Mouse (Mus musculus): ENCODE measurements around the gene Stx3. TPM values are rescaled to one million over a fixed set of nuclear protein-coding genes. Genes with fewer than 3 reads are reported as not detected.

The Stx3 gene
- polyA plus RNA-seq, 1 experiment from 2014 or later = 11.4 TPM

DNA sequence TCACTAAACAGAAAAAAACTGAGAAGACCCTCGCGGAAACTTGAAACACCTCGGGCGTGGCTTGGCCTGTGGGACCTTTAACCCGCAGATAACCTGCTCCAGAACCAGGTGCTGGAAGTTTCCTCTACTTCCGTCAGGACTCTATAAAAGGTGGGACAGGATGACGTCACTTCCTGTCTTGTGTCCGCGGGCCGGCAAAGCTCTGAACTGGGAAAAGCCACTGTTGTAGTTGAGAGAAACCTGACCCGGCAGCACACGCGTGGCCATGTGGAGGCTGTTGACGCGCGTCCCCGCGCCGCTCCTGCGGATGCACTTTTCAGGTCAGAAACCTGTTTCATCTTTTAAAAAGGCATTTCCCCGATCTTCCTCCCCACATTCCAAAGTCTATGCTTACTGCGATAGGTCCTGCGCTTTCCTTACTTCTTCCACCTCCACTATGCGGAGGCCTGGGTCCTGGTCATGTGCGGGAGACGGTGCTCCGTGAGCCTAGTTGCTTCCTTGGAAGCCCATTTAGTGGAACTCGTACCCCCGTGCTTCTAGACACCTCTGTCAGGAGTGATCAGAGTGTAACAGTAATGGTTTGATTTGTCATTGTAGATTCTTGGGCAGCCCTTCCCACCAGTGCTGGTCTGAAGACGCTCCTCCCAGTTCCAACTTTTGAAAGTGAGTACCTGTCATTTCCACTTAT is 48.9 kb downstream of the Stx3 start, which contains the start of gene Mrpl16:
Mrpl16 (plus strand) TSS at position 187 of the 688 bp plus-strand sequence.
- ATAC-seq (replicated peaks; ENCODE audit: low FRiP score) (peak; percentile 93), DNase-seq (ENCODE audit: low spot score) (peak; percentile 88)
- Histone ChIP-seq H3K4me1 (replicated peaks; ENCODE audit: control insufficient read depth, insufficient read depth, low read length) (0 out of 2 replicates have a peak, but pooled peaks cover 1% of the 10 kb centered on the region), H3K36me3 (ENCODE audit: control insufficient read depth, insufficient read depth, low read length) (no peaks in the 10 kb centered on the region; the same call in 1 of the 2 replicates), H3K4me2 (ENCODE audit: low read depth, low read length, severe bottlenecking) (peak within 1 kb of the TSS; percentile 62), H3K27me3 (ENCODE audit: control insufficient read depth, insufficient read depth, low read length) (no peaks in the 10 kb centered on the region), H3K9ac (ENCODE audit: low read length) (peak within 1 kb of the TSS; percentile 70), H3K9me3 (ENCODE audit: control insufficient read depth, low read length) (no peaks in the 10 kb centered on the region), H3K4me3 (ENCODE audit: low read depth, low read length) (peak within 1 kb of the TSS; percentile 60), H3K27ac (ENCODE audit: low read depth, low read length) (no peak within 1 kb of the TSS)
- 1% methylated on average over 30 of the region's 30 CpGs for WGBS

DNA sequence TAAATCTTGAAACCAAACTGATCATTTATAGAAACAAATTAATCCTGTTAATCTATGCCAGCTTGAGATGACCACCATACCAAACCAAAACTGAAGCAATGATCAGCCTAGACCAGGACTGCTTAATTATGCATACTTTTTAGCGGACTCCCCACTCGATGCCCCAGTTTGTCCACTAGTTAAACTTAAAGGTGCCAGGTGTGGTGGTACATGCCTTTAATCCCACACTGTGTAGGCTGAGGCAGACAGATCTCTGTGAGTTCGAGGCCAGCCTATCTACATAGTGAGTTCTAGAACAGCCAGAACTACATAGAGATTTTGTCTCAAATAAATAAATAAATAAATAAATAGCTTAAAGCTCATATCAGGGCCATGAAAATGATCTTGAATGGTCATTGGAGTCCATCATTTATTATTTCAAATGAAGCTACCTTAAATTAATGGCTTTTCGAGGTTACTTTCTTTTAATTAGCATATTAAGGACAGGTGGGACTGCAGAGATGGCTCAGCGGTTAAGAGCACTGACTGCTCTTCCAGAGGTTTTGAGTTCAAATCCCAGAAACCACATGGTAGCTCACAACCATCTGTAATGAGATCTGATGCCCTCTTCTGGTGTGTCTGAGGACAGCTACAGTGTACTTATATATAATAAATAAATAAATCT is 49.8 kb downstream of the Stx3 start:
- H3K36me3 ChIP-seq (ENCODE audit: control insufficient read depth, insufficient read depth, low read length) = no peaks in the 10 kb centered on the region; the same call in 1 of the 2 replicates
- no peak overlapping the region for H3K4me3 ChIP-seq (ENCODE audit: low read depth, low read length)
- peak; percentile 25; the same call in 1 of the 2 replicates for ATAC-seq (replicated peaks; ENCODE audit: low FRiP score)
- no peak overlapping the region for H3K4me2 ChIP-seq (ENCODE audit: low read depth, low read length, severe bottlenecking)
- 0 out of 2 replicates have a peak, but pooled peaks cover 1% of the 10 kb centered on the region for H3K4me1 ChIP-seq (replicated peaks; ENCODE audit: control insufficient read depth, insufficient read depth, low read length)
- no peaks in the 10 kb centered on the region for H3K9me3 ChIP-seq (ENCODE audit: control insufficient read depth, low read length)
- H3K9ac ChIP-seq (ENCODE audit: low read length) = no peak overlapping the region
- 85% methylated on average over 5 of the region's 5 CpGs for WGBS
- no peak for DNase-seq (ENCODE audit: low spot score)
- H3K27ac ChIP-seq (ENCODE audit: low read depth, low read length) = no peak overlapping the region
- no peaks in the 10 kb centered on the region for H3K27me3 ChIP-seq (ENCODE audit: control insufficient read depth, insufficient read depth, low read length)

- 18% methylated on average over 3 of the region's 3 CpGs for WGBS
- no peak overlapping the region for H3K27ac ChIP-seq (ENCODE audit: low read depth, low read length)
- no peak for ATAC-seq (replicated peaks; ENCODE audit: low FRiP score)
- no peak for DNase-seq (ENCODE audit: low spot score)
- no peaks in the 10 kb centered on the region for H3K9me3 ChIP-seq (ENCODE audit: control insufficient read depth, low read length)
- H3K36me3 ChIP-seq (ENCODE audit: control insufficient read depth, insufficient read depth, low read length) = no peaks in the 10 kb centered on the region
- no peak overlapping the region for H3K4me3 ChIP-seq (ENCODE audit: low read depth, low read length)
- no peak overlapping the region for H3K9ac ChIP-seq (ENCODE audit: low read length)
- H3K4me1 ChIP-seq (replicated peaks; ENCODE audit: control insufficient read depth, insufficient read depth, low read length) = 0 out of 2 replicates have a peak, but pooled peaks cover 1% of the 10 kb centered on the region
- H3K27me3 ChIP-seq (ENCODE audit: control insufficient read depth, insufficient read depth, low read length) = no peaks in the 10 kb centered on the region
- H3K4me2 ChIP-seq (ENCODE audit: low read depth, low read length, severe bottlenecking) = no peak overlapping the region
These were observed 51.0 kb downstream of the Stx3 start for GRCm38 (mm10) chr19:11768163-11768562.

GRCm38 (mm10) chr19:11766413-11766812 is 52.8 kb downstream of the Stx3 start:
- no peak for ATAC-seq (replicated peaks; ENCODE audit: low FRiP score)
- no peaks in the 10 kb centered on the region for H3K9me3 ChIP-seq (ENCODE audit: control insufficient read depth, low read length)
- WGBS = 83% methylated on average over 4 of the region's 4 CpGs
- H3K4me3 ChIP-seq (ENCODE audit: low read depth, low read length) = no peak overlapping the region
- H3K9ac ChIP-seq (ENCODE audit: low read length) = no peak overlapping the region
- H3K27ac ChIP-seq (ENCODE audit: low read depth, low read length) = no peak overlapping the region
- no peak for DNase-seq (ENCODE audit: low spot score)
- H3K36me3 ChIP-seq (ENCODE audit: control insufficient read depth, insufficient read depth, low read length) = no peaks in the 10 kb centered on the region
- H3K4me2 ChIP-seq (ENCODE audit: low read depth, low read length, severe bottlenecking) = no peak overlapping the region
- H3K4me1 ChIP-seq (replicated peaks; ENCODE audit: control insufficient read depth, insufficient read depth, low read length) = no peaks in the 10 kb centered on the region
- no peaks in the 10 kb centered on the region for H3K27me3 ChIP-seq (ENCODE audit: control insufficient read depth, insufficient read depth, low read length)

GRCm38 (mm10) chr19:11765059-11765458 is 54.1 kb downstream of the Stx3 start:
- Histone ChIP-seq H3K27me3 (ENCODE audit: control insufficient read depth, insufficient read depth, low read length) (no peaks in the 10 kb centered on the region), H3K36me3 (ENCODE audit: control insufficient read depth, insufficient read depth, low read length) (no peaks in the 10 kb centered on the region), H3K9me3 (ENCODE audit: control insufficient read depth, low read length) (no peaks in the 10 kb centered on the region), H3K9ac (ENCODE audit: low read length) (no peak overlapping the region), H3K4me3 (ENCODE audit: low read depth, low read length) (no peak overlapping the region), H3K27ac (ENCODE audit: low read depth, low read length) (no peak overlapping the region), H3K4me2 (ENCODE audit: low read depth, low read length, severe bottlenecking) (no peak overlapping the region), H3K4me1 (replicated peaks; ENCODE audit: control insufficient read depth, insufficient read depth, low read length) (no peaks in the 10 kb centered on the region)
- WGBS = 84% methylated on average over 3 of the region's 3 CpGs
- DNase-seq (ENCODE audit: low spot score) (no peak), ATAC-seq (replicated peaks; ENCODE audit: low FRiP score) (no peak)

DNA sequence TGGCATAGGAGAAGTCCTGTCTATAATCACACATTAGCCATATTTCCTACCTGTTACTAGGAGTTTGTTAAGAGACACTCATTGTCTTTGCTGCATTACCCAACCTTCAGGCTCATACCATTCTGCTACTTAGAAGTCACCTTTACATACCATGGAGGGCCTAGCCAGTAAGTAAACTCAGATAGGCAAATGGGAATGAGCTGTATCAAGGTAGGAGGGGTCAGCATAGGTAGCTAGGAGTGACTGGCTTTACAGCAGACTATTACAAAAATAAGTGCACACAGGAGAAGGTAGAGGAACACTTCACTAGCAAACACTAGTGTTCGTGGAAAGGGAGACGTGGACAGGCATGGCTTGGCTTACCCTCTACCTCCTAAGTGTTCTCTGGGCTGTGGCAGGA is 71.9 kb downstream of the Stx3 start, which contains the start of gene Gif:
Gif (plus strand) TSS at position 257 of the 400 bp plus-strand sequence.
- Histone ChIP-seq H3K4me1 (replicated peaks; ENCODE audit: control insufficient read depth, insufficient read depth, low read length) (no peaks in the 10 kb centered on the region), H3K27me3 (ENCODE audit: control insufficient read depth, insufficient read depth, low read length) (no peaks in the 10 kb centered on the region), H3K9ac (ENCODE audit: low read length) (no peak within 1 kb of the TSS), H3K9me3 (ENCODE audit: control insufficient read depth, low read length) (no peaks in the 10 kb centered on the region), H3K4me2 (ENCODE audit: low read depth, low read length, severe bottlenecking) (no peak within 1 kb of the TSS), H3K27ac (ENCODE audit: low read depth, low read length) (no peak within 1 kb of the TSS), H3K36me3 (ENCODE audit: control insufficient read depth, insufficient read depth, low read length) (no peaks in the 10 kb centered on the region), H3K4me3 (ENCODE audit: low read depth, low read length) (no peak within 1 kb of the TSS)
- 86% methylated on average over 2 of the region's 2 CpGs for WGBS
- ATAC-seq (replicated peaks; ENCODE audit: low FRiP score) = no peak
- DNase-seq (ENCODE audit: low spot score) = no peak

- no peak for ATAC-seq (replicated peaks; ENCODE audit: low FRiP score)
- Histone ChIP-seq H3K9me3 (ENCODE audit: control insufficient read depth, low read length) (no peaks in the 10 kb centered on the region), H3K27me3 (ENCODE audit: control insufficient read depth, insufficient read depth, low read length) (no peaks in the 10 kb centered on the region), H3K36me3 (ENCODE audit: control insufficient read depth, insufficient read depth, low read length) (no peaks in the 10 kb centered on the region), H3K27ac (ENCODE audit: low read depth, low read length) (no peak overlapping the region), H3K4me1 (replicated peaks; ENCODE audit: control insufficient read depth, insufficient read depth, low read length) (no peaks in the 10 kb centered on the region), H3K9ac (ENCODE audit: low read length) (no peak overlapping the region), H3K4me2 (ENCODE audit: low read depth, low read length, severe bottlenecking) (no peak overlapping the region), H3K4me3 (ENCODE audit: low read depth, low read length) (no peak overlapping the region)
- DNase-seq (ENCODE audit: low spot score) = no peak
These were observed 73.5 kb downstream of the Stx3 start for GRCm38 (mm10) chr19:11745680-11746079.

DNA sequence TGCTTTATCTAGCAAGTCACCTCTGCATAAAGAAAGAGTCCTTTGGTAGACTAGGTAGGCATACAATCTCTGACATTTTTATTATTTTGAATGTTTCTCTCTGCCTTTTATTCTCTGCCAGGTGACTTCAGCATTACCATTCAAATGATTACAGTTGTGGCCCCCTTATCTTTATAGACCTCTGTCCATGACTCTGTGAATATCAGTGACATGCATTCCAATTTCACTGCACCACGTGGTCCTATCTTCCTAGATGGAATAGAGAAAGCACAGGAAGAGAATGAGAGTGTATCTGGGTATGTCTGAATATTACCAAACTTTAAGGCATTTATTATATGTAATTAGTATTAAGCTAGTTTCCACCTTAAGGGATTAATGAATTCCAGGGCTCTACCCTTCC is 82.7 kb downstream of the Stx3 start:
- no peak for ATAC-seq (replicated peaks; ENCODE audit: low FRiP score)
- Histone ChIP-seq H3K36me3 (ENCODE audit: control insufficient read depth, insufficient read depth, low read length) (no peaks in the 10 kb centered on the region), H3K4me3 (ENCODE audit: low read depth, low read length) (no peak overlapping the region), H3K9ac (ENCODE audit: low read length) (no peak overlapping the region), H3K27ac (ENCODE audit: low read depth, low read length) (no peak overlapping the region), H3K27me3 (ENCODE audit: control insufficient read depth, insufficient read depth, low read length) (no peaks in the 10 kb centered on the region), H3K9me3 (ENCODE audit: control insufficient read depth, low read length) (no peaks in the 10 kb centered on the region), H3K4me2 (ENCODE audit: low read depth, low read length, severe bottlenecking) (no peak overlapping the region), H3K4me1 (replicated peaks; ENCODE audit: control insufficient read depth, insufficient read depth, low read length) (no peaks in the 10 kb centered on the region)
- DNase-seq (ENCODE audit: low spot score) = no peak
- WGBS = 55% methylated on average over 1 of the region's 1 CpGs

Data from forebrain, embryonic 11.5 days (tissue).